Mouse (Mus musculus): ENCODE measurements around the gene Gimap3. TPM values are rescaled to one million over a fixed set of nuclear protein-coding genes. Genes with fewer than 3 reads are reported as not detected.

Gene Gimap3
- under 1 TPM in 1 of 2 experiments, not detected in 1; 0.32 TPM for total RNA-seq (2021)
- long read RNA-seq, experiment 1, result 0 reads
- long read RNA-seq, experiment 2, result 0 reads

- no peak for DNase-seq
These were observed at the start of gene Gimap3 for GRCm38 (mm10) chr6:48770696-48771095. Gimap3 (minus strand) TSS chr6:48770851.

GRCm38 (mm10) chr6:48817815-48818214, 47.2 kb upstream of the Gimap3 start:
- DNase-seq, result no peak

- no peak for DNase-seq
These were observed 44.4 kb upstream of the Gimap3 start for GRCm38 (mm10) chr6:48815013-48815412.

- no peak for DNase-seq
These were observed 39.0 kb upstream of the Gimap3 start for GRCm38 (mm10) chr6:48809494-48810219.

- no peak for DNase-seq
These were observed 36.1 kb upstream of the Gimap3 start for GRCm38 (mm10) chr6:48806746-48807145.

- DNase-seq, result no peak
These were observed 33.7 kb upstream of the Gimap3 start for GRCm38 (mm10) chr6:48804346-48804745.

GRCm38 (mm10) chr6:48803406-48804051, 32.9 kb upstream of the Gimap3 start:
- DNase-seq, result no peak

DNA sequence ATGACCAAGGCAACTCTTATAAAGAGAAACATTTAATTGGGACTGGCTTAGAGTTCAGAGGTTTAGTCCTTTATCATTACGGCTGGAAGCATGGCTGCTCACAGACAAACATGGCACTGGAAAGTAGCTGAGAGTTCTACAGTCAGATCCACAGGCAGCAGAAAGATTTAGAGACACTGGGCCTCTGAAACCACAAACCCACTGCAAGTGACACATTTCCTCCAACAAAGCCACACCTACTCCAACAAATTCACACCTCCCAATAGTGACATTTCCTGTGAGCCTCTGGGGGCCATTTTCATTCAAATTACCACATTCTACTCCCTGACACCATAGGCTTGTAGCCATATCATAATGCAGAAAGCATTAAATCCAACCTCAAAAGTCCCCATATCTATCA, 31.2 kb upstream of the Gimap3 start:
- DNase-seq, result no peak

- DNase-seq, result no peak
These were observed 17.2 kb upstream of the Gimap3 start for GRCm38 (mm10) chr6:48787867-48788266.

DNA sequence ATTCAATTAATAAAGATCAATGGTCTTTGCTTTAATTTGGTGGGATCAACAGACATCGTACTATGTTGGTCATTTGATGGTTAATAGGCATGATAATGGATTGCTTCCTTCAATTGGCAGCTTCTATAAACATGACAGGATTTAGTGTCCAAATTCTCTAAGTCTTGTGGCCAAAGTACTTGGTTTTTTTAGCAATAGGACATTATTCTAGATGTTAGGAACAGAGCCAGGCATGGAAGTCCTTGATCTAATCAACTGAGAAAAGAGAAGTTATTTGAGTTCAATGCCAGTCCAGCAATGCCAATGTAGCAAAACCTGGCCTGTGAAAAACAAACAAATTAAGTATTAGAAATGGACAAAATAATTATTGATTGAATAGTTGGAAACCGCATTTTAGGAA, 14.9 kb upstream of the Gimap3 start:
- DNase-seq, result no peak

GRCm38 (mm10) chr6:48785189-48785588, 14.5 kb upstream of the Gimap3 start:
- peak; percentile 16 for DNase-seq

DNA sequence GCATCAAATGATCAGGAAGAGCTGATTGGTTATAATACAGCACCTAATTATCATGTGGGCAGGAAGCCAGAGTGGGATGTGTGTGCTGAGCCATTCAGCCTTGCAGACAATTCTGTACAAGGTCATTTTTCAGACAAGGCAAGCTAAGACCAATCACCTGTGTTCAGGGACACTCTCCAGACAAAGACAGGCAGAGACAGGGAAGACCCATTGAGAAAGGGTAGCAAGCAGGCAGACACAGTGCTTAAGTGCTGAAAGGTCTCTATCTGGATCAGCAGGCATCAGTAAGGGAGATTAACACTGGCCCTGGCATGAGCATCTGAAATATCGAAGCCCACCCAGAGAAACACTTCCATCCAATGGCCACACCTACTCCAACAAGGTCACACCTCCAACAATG, 13.8 kb upstream of the Gimap3 start:
- no peak for DNase-seq

GRCm38 (mm10) chr6:48772030-48772429, 1.4 kb upstream of the Gimap3 start:
- peak; percentile 55 for DNase-seq

- DNase-seq, result no peak
These were observed 1.7 kb downstream of the Gimap3 start for GRCm38 (mm10) chr6:48768933-48769332.

GRCm38 (mm10) chr6:48768178-48768869, 2.3 kb downstream of the Gimap3 start:
- DNase-seq, result no peak

DNA sequence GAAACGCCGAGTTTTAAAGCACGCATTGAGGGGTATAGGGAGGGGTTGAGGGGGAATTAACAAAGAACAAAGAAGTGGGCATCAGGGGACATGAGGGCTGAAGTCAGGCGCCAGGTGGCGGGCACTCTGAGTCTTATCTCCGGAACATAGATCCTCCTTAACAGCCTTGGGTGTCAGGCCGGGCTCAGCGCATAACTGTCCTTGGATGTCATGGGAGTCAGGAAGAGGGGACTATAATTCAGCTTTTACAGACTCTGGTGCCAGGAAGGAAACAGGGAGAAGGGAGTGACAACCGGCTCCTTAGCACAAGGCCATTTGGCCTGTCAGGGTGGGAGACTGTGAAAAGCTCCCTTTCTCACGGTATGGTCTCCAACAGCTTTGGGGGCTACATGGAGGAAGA, 6.2 kb downstream of the Gimap3 start:
- DNase-seq, result no peak

GRCm38 (mm10) chr6:48763567-48764270, 6.9 kb downstream of the Gimap3 start:
- no peak for DNase-seq

DNA sequence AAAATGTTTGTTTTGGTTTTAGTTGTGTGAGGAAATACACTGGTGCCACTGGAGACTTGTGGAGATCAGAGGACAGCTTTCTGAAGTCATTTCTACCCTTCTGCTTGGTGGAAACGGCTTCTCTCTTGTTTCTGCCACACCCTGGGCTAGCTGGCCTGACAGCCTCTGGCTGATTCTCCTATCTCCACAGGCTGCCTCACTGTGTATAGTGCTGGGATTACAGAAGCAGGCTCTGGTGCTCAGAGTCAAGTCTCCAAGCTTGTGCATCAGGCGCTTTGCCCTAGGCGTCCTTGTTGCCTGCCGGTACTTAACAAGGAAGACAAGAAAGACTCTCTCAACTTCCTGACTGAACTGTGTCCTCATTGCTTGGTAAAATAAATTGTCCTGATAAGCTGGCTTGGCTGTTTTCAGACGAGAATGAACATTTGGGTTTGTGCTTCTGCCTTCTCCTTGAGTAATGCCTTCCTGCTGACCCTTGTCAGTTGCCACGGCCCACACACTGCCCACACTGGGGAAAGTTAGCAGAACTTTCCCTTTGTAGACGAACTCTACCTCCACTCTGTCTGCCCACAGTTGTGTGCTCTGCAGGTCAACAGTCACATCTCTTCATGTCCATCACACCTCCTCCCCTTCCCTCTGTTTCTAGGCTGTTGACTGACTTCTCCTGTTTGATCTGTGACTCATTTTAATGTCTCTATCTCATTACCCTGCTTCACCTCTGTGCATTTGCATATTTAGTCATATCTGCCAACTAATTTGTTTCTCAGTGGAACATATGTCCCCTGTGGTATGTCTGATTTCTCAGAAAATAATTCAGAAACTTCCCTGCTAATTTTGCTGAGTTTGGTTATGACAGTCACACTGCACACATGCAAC, 23.3 kb downstream of the Gimap3 start:
- no peak for DNase-seq

- DNase-seq, result peak; percentile 34
These were observed 24.4 kb downstream of the Gimap3 start, which contains the start of gene Gimap5 for GRCm38 (mm10) chr6:48745959-48746889. Gimap5 (plus strand) TSS chr6:48746197.

- DNase-seq, result no peak
These were observed 25.2 kb downstream of the Gimap3 start for GRCm38 (mm10) chr6:48745490-48745889.
